Mouse (Mus musculus) layer of hippocampus, adult 8-10 months (tissue): Measurements from ENCODE around the gene Stk40. TPM values are rescaled to one million over a fixed set of nuclear protein-coding genes. Genes with fewer than 3 reads are reported as not detected.
A peak's percentile ranks its signal among the peaks of the same experiment; 100 is the strongest.

ENCODE experiments used
- DNase-seq, 2 experiments: peaks; one replicate each; pipeline ENCODE4 v3.0.0; 2022; ENCODE audit warnings: low spot score in 2 of 2
- total RNA-seq, 4 experiments: library from RNA; stranded (reverse); gene quantifications; 2 replicates each; pipeline ENCODE4 v1.2.4; 2022

Stk40 gene
- total RNA-seq, 4 experiments from 2014 or later: 25.4 to 36.5 (median 31.1) TPM

DNA sequence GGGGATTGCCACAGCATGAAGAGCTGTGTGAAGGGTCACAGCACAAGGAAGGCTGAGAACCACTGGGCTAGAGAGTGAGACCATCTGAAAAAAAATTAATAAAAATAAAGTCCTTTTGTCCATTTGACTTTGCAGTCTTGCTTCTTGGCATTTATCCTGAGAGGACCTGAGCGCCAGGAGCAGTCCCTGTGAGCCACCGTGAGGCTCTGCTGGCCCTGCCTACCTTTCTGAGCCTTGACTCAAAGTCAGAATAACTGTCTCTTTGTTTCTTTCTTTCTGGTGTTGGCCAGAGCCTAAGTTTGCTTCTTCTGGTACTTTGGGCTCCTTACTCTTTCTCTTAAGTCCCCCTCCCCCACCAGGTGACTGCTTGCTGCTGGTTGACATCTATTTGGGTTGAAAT lies 16.7 kb downstream of the Stk40 start:
- DNase-seq: no peak

DNA sequence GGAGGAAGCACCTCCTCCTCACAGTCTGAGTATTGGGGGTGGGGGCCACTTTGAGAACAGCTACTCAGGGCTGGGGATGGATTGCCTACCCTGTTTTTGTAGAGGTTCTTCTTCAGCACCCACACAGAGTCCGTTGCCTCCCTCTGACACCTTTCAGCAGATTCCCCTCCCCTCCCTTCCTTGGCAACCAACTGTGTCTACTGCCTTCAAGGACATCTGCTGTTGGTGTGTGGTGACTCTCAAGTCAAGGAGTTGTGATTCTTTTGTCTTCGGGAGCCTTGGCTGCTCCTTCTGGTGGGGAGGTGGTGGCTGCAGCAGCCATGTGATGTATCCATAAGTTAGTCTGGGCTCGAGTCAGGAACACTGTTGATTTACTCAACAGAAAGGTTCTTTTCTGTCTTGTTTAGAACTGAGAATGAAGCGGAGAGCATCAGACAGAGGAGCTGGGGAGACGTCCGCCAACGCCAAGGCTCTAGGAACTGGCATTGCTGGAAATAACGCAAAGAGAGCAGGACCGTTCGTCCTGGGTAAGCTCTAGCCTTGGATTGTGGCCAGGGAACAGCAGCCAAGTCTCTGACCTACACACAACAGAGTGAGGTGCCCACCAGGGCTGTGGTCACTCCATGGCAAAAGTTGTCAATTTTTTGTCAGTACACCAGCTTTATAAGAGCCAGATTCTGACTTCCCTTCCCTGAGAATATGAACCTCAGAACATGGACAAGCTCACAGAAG lies 19.7 kb downstream of the Stk40 start:
- DNase-seq: no peak

- no peak for DNase-seq
Observed at GRCm38 (mm10) chr4:126130502-126130901, 26.7 kb downstream of the Stk40 start.

- peak; percentile 68 to 76 for DNase-seq
Observed at GRCm38 (mm10) chr4:126131290-126132121, 27.7 kb downstream of the Stk40 start.

DNA sequence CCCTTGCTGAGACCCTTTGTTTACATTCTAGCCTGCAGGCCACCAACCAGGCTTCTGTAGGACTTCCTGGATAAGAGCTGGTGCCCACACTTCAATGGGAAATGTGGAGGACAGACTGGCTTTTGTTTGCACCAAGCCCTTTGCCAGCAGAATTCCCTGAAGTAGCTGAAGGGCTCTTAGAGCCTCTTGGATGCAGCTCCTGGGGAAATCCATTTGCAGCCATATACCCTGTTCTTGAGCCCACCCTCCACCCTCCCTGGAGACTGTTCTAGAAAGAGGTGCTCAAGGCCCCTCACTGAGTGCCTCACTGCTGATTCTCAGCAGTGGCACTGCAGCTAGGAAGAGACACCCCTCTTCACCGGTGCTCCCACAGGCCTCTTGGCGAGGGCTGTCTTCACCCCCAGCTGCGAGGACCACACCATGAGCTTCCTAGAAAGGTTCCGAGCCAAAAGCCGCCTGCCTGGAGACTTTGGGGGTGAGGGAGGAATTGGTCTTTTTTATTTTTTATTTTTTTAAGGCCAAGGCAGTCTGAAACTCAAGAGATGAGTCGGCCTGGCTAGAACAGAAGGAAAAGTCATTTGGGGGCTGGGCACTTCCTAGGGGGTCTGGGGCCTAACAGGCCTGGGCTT lies 29.0 kb downstream of the Stk40 start:
- no peak for DNase-seq

- DNase-seq: no peak
Observed at GRCm38 (mm10) chr4:126134236-126134635, 30.5 kb downstream of the Stk40 start.

DNA sequence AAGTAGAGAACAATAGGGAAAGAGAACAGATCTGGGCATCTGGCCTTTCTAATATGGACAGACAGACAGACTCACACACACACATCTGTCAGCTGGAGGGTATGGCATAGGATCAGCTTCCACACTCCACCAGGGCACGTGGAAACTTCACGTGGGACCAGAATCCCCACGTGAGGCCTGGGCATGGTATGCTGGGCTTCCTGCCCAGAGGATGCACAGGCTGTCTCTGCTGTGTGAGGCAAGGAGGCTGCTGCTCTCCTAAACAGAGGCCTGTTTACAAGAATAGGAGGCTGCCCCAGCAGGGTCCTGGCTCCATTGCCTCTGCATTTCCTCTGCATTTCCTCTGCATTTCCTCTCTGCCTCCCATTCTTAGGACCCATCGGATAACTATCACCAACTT lies 30.9 kb downstream of the Stk40 start:
- no peak for DNase-seq

- DNase-seq: no peak
Observed at GRCm38 (mm10) chr4:126137773-126138172, 34.0 kb downstream of the Stk40 start.

DNA sequence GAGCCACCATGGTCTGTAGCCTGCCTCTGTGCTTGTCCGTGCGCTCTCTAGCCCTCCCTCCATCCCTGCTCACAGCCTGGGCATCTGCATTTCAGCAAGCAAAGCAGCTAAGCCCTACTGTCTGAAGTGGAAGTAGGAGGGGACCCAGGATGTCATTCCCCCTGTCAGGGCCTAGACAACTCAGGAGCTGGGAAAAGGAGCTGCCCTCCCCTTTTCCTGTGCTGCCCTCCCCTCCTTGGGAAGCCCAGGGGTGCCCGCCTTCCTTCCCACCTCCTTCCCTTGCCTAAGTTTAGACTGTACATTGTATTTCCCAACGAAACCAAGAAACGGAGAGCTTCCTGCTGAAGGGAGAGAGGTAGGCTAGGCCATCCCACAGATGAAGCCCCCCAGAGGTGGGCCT lies 37.3 kb downstream of the Stk40 start:
- no peak for DNase-seq

DNA sequence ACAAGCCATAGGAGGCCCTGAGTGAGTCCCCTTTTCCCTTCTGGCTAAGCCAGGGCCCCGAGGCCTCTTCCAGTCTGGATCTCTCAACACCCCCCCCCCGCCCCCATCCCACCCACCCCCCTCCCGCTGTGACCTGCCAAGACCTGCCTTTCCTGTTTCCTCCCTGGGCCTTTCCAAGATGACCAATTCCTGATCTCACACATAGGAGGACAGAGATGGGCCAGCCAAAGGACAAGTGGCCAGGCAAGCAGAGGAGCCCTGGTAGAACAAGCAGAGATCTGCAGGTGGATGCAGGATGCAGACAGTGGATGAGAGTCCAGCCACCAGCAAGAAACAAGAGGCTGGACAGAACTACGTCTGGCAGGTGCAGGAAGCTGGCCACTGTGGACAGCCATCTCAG lies 41.6 kb downstream of the Stk40 start:
- no peak for DNase-seq

DNA sequence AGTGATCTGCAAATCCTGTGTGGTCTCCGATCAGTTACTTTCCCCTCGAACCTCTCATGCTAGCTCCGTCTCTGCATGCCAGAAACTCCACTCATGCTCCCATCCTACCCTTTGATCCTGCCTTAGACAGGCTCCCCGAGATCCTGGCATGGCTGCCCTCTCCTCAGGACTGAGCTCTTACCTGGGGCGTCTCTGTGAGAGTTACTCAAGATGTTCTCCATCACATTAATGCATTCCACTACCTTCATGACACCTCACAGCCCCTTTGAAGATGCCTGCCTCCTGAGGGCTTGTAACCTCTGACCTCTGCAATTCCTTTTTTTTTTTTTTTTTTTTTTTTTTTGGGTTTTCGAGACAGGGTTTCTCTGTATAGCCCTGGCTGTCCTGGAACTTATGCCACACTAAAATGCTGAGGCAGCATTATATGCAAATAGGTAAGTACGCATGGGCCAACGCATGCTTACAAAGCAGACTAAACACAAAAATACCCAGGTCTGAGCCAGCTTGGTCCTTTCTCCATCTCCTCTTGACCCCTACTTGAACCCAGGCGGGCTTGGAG lies 43.3 kb downstream of the Stk40 start:
- DNase-seq: no peak

GRCm38 (mm10) chr4:126147533-126148160 lies 43.9 kb downstream of the Stk40 start, which contains the start of gene Eva1b:
Eva1b (plus strand) TSS chr4:126147744.
- no peak for DNase-seq

DNA sequence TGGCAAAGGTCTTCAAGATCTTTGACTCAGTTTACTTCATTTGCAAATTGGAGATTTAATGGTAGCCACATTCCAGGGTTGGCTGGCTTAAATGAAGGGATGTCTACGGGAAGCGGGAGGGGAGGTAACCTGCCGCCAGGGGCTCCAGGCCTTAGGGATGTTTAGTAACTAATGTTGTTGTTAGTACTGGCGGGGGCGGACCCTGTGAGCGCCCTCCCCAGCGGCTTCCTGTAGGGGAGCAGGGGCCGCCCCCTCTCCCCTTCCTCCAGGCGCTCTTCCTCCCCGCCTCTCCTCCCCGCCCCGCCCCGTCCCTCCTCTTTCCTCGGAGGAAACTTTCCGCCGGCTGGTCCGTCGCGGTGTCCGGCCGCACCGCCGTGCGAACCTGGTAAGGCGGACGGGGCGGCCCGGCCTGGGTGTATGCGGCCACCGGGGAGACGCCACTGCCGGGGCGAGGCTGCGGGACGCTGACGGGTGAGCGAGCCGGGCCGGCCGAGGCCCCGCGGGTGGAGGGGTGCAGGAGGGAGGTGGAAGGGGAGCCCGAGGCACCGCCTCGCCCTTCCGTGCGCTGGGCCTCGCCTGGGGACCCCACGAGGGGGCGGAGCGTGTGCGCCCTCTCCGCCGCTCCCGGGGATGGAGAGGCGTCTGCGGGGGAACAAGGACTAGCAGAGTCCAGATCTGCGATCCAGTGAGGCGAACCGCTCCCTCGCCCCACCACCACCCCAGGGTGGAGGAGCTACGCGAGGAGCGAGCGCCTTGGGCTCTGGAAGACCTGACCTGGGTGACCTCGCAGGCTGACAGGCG lies 44.6 kb downstream of the Stk40 start:
- no peak for DNase-seq

GRCm38 (mm10) chr4:126149041-126149676 lies 45.4 kb downstream of the Stk40 start:
- no peak for DNase-seq

DNA sequence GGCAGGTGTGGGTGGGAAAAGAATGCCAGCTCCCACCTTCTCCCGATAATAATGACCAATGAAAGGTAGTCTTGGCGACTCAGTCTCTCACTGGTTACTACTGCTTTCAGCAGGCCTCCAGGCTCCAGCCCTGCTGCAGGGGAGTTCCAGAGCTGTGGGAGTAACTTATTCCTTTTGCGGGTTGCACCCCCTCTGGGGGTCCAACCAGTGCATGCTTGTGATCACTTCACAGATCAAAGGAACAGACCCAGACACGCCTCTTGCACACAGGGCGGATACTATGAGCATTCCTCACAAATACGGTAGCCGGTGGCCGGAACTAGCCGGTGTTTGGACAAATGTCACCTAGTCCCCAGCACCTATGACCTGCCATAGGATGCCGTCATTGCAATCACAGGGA lies 46.0 kb downstream of the Stk40 start:
- DNase-seq: no peak

DNA sequence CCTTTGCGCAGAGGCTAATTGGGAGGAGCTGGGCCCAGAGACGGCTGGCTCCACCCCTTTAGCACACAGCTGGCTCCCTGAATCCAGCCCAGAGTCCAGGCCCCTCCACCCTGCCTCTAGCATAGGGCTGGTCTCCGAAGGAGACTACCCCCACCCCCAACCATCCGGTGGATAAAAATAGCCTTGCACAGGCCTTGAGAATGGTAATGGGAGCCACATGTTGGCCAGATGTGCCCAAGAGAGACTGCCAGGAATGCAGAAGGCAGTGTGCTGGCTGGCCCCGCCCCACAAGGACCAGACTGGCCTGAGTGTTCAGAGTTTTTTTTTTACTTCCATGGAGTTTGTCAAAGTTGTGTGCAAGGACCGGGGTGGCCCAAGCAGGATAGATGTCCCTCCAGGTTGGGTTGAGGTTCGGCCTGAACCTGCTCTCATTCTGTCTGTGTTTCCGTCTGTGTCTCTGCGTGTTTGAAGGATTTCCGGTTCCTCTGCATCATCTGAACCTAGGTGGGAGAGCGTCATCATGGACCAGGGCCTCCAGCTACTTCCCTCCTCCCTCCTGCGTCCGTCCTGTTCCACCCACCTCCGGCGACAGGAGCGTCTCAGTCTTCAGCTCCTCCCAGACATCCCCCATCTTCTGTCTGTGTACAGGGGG lies 46.7 kb downstream of the Stk40 start:
- no peak for DNase-seq

DNA sequence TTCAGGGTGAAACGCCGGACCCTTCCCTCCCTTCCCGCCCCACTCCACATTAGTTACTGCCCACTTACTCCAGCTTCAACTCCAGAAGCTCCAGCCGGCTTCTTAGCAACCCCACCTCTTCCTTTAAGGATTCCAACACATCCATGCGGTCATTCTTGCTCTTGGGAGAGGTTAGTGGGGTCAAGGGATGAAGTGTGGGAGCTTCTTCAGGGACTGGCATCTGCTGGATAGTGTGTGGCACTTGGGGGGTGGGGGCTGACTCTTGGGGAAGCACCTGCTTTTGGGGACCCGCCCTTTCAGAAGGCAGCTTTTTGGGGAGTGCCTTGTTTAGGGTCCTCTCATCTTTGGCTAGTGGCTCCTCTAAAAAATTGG lies 47.2 kb downstream of the Stk40 start:
- DNase-seq: no peak

GRCm38 (mm10) chr4:126151701-126152440 lies 48.1 kb downstream of the Stk40 start:
- DNase-seq: no peak

DNA sequence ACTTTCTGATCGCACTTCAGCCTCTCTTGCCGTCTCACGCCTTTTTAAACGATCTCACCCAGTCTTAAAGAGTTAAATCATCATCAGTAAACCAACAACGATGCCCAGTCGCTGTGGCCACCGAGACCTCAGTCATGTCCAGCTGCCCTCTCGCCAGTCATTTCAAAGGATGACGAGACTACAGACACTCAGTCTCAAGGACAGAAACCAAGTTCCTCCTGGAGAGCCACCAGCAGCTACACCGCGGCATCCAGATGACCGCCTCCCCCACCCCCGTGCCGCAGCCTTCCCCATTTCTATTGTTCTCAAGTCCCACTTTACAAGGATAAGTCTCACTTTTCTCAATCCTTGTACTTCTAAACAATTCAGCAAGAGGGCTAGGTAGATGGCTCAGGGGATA lies 49.1 kb downstream of the Stk40 start:
- no peak for DNase-seq
